8 mouse cellular contexts compared by ENCODE assay signal in the genomic region with DNA sequence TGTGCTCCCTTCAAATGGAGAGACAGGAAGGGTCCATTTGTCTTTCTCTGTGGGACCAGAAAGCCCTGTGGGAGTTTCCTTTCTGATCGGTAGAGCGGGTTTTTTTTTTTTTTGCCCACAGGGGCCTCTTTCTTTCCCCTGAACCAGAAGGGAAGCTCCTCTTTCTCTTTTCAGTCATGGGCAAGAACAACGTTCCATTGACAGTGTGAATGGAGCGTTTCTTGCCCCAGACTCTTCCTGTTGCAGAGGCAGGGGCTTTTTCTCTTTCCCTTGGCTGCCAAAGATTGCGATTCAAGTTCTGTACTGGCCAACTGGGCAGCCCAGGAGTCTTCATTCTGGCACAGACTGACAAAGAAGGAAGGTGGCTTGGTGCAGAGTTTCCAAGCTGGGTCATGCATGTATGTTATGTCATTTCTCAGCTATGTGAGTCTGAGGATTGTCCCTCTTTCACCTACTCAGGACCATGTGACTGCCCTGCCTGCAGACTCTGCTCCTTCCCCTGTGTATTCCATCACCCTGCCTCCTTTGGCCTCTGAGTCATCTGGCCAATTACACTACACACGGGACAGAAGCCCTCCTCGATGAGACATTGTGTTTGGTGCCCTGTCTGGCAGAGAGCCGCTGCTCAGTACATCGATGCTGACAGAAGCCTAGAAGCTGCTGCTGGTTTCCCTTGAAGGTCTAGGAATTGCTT. TPM values are rescaled to one million over a fixed set of nuclear protein-coding genes. Genes with fewer than 3 reads are reported as not detected.
DNase-seq lines count a peak whose midpoint lies in the region; ATAC-seq and TF ChIP-seq lines count a peak whose summit lies in the region.

No protein-coding gene starts in this region.

- no peaks in the 10 kb centered on the region for H3K79me2 ChIP-seq in macrophage (ENCODE audit: inconsistent target)

- intact Hi-C loops in heart, postnatal 10 days (cut with DNase I) = no loop called here

- H3K27ac ChIP-seq in macrophage = peak overlapping the region; percentile 71

- no peak for TF ChIP-seq CTCF in Patski (IDR thresholded peaks at IDR 0.05)

- no peaks in the 10 kb centered on the region for H3K36me3 ChIP-seq in macrophage (ENCODE audit: inconsistent target)

- CTCF ChIA-PET in Patski (lab: Charles Lee) = interaction anchor here (1.2 to 1.4 kb wide), 3 partner anchors 9 to 147 kb away, joined by 3 to 5 read pairs (median 3); no protein-coding TSS in a partner anchor

- no peaks in the 10 kb centered on the region for H3K27me3 ChIP-seq in Patski

- no peak overlapping the region for H3K4me3 ChIP-seq in macrophage (ENCODE audit: inconsistent target)

- in situ Hi-C loops in Patski (cut with MboI; ENCODE audit: low pct_unique_long_range_greater_than_20kb) = no loop called here

- peak; percentile 96 for ATAC-seq in Patski
- no peak for ATAC-seq in megakaryocyte progenitor cell, adult 5-6 weeks (replicated peaks; ENCODE audit: poor library complexity)

- WGBS in macrophage (ENCODE audit: missing documents) = 41% methylated on average over 6 of the region's 9 CpGs

- POLR2A ChIA-PET in Patski (lab: Charles Lee) = interaction anchor here (0.5 to 1.4 kb wide), 4 partner anchors 20 to 38 kb away, joined by 3 to 9 read pairs (median 4); no protein-coding TSS in a partner anchor

- peak; percentile 25 to 27 for DNase-seq in lung, adult 18-20 months
- DNase-seq in lung, postnatal 14 days = no peak
- peak; percentile 91 for DNase-seq in Patski (ENCODE audit: low read depth, low spot score)
- peak; percentile 41 to 42 for DNase-seq in heart, postnatal 10 days
- no peak for DNase-seq in spleen, adult 18-20 months
- DNase-seq in frontal cortex, postnatal 25 days (ENCODE audit: low spot score in 2 of 2) = no peak

RNA-seq across cellular contexts. Expression of a gene that starts 7.6 kb away (rescaled TPM):
- polyA plus RNA-seq in Patski (2021) (58.7 TPM), macrophage (2018) (27.2 to 65.1 TPM (median 30.0 TPM) in 3 replicates)
- 10 to 100 TPM; 39.9 to 43.2 TPM for total RNA-seq in heart, postnatal 10 days (2021)
- total RNA-seq in macrophage (2018; cell fraction: chromatin; rRNA removed) = 100 to 1,000 TPM in 4 of 26 experiments, 10 to 100 TPM in 22; 35.8 to 142 (median 48.2) TPM
- 10 to 100 TPM; 30.0 to 75.1 (median 37.3) TPM for total RNA-seq in macrophage (2018; cell fraction: cytosol; rRNA removed)
- 100 to 1,000 TPM in 1 of 26 experiments, 10 to 100 TPM in 25; 33.2 to 103 (median 46.5) TPM for total RNA-seq in macrophage (2018; cell fraction: nucleus; rRNA removed)
- 43.1 and 48.3 TPM in 2 replicates for total RNA-seq in megakaryocyte progenitor cell, adult 5-6 weeks (2015)
- 31.5 and 36.2 TPM in 2 replicates for total RNA-seq in megakaryocyte progenitor cell, adult 5-6 weeks (2017)

Comparison
In these comparisons a context has a peak if more than half of its experiments do, and no peak if none do; other contexts are left out.
1. DNase-seq: peak in lung, adult 18-20 months (2 of 2), Patski (single experiment) and heart, postnatal 10 days (2 of 2); none in lung, postnatal 14 days (single experiment), spleen, adult 18-20 months (0 of 2) and frontal cortex, postnatal 25 days (0 of 2).